Mouse (Mus musculus): ENCODE results near the gene Rad51. TPM values are rescaled to one million over a fixed set of nuclear protein-coding genes. Genes with fewer than 3 reads are reported as not detected.

Gene Rad51
- polyA plus RNA-seq, 1 experiment from 2014 or later = 39.6 TPM

DNA sequence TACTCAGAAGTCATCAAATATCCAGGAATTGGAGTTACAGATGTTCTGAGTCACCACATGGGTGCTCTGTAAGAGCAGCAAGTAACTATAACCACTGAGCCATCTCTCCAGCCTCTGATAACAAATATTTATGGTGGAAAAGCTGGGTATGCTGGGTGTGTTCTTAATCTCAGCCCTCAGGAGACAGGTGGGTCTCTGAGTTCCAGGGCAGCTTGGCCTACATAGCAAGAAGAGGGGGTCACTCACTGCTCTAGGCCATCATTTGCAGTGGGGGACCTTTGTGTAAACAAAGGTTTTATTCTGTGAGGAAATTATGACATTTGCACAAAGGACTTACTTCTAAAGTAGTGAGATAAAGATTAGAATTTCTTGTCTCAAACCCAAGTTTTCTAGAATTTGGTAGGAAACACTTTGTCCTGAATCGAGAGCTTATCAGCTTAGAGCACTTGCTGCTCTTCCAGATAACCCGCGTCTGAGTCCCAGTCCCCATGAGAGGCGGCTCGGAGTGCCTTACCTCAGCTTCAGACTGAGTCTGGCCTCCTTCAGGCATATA is 23.8 kb downstream of the Rad51 start:
- H3K9ac ChIP-seq (ENCODE audit: low read depth, low read length) = 0 out of 2 replicates have a peak overlapping the region, but pooled peaks have one; percentile 28
- peaks cover 21% of the 10 kb centered on the region for H3K36me3 ChIP-seq (ENCODE audit: control insufficient read depth, insufficient read depth, low read length)
- no peaks in the 10 kb centered on the region for H3K9me3 ChIP-seq (replicated peaks; ENCODE audit: control insufficient read depth, low read length)
- H3K4me2 ChIP-seq = no peak overlapping the region
- H3K27me3 ChIP-seq (ENCODE audit: control insufficient read depth, insufficient read depth, low read length) = no peaks in the 10 kb centered on the region
- peak overlapping the region; percentile 35; the same call in 1 of the 2 replicates for H3K27ac ChIP-seq (ENCODE audit: low read depth, low read length)
- H3K4me3 ChIP-seq (ENCODE audit: low read depth, low read length) = no peak overlapping the region
- no peaks in the 10 kb centered on the region for H3K4me1 ChIP-seq (ENCODE audit: control insufficient read depth, insufficient read depth, low read length)
- WGBS (ENCODE audit: insufficient replicate concordance) = 24% methylated on average over 5 of the region's 5 CpGs
- ATAC-seq (replicated peaks; ENCODE audit: insufficient number of reproducible peaks, low FRiP score, low TSS enrichment) = peak; percentile 46; the same call in 1 of the 2 replicates

DNA sequence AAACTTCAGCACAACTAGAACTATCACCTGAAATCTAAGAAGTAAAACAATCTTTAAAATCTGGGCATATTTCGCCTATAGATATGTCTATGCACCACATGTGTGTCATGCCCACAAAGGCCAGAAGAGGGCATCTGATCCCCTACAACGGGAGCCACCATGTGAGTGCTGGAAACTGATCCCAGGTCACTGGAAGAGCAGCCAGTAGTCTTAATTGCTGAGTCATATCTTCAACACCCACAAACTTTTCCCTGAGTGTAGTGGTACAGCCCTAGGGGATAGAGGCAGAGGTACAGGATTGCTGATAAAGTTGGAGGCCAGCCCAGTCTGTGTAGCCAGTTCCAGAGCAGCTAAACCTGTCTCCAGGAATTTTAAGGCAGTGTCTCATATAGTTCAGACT is 32.6 kb downstream of the Rad51 start:
- Histone ChIP-seq H3K4me2 (no peak overlapping the region), H3K4me1 (ENCODE audit: control insufficient read depth, insufficient read depth, low read length) (no peaks in the 10 kb centered on the region), H3K9me3 (replicated peaks; ENCODE audit: control insufficient read depth, low read length) (peaks cover 2% of the 10 kb centered on the region), H3K4me3 (ENCODE audit: low read depth, low read length) (no peak overlapping the region), H3K27ac (ENCODE audit: low read depth, low read length) (no peak overlapping the region), H3K36me3 (ENCODE audit: control insufficient read depth, insufficient read depth, low read length) (peaks cover 35% of the 10 kb centered on the region), H3K27me3 (ENCODE audit: control insufficient read depth, insufficient read depth, low read length) (no peaks in the 10 kb centered on the region), H3K9ac (ENCODE audit: low read depth, low read length) (no peak overlapping the region)
- WGBS (ENCODE audit: insufficient replicate concordance) = 85% methylated on average over 2 of the region's 2 CpGs
- ATAC-seq (replicated peaks; ENCODE audit: insufficient number of reproducible peaks, low FRiP score, low TSS enrichment) = no peak

DNA sequence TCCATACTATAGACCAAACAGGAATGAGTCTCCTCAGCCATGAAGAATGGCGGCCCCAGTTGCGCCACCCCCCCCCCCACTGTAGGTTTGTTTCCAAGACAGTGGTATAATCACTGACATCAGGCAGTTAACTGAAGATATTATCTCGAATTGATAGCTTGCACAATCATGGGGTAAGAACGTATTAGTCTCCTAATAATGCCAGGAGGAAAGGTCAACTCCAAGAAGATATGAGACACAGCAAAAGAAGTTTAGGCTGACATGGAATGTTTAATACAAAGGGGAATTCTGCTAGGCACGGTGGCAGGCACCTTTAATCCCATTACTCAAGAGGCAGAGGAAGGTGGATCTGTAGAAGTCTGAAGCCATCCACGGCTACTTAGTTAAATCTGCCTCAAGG is 33.8 kb downstream of the Rad51 start:
- H3K9ac ChIP-seq (ENCODE audit: low read depth, low read length) = no peak overlapping the region
- H3K4me1 ChIP-seq (ENCODE audit: control insufficient read depth, insufficient read depth, low read length) = no peaks in the 10 kb centered on the region
- WGBS (ENCODE audit: insufficient replicate concordance) = 83% methylated on average over 6 of the region's 6 CpGs
- no peak overlapping the region for H3K4me3 ChIP-seq (ENCODE audit: low read depth, low read length)
- peaks cover 2% of the 10 kb centered on the region for H3K9me3 ChIP-seq (replicated peaks; ENCODE audit: control insufficient read depth, low read length)
- no peaks in the 10 kb centered on the region for H3K27me3 ChIP-seq (ENCODE audit: control insufficient read depth, insufficient read depth, low read length)
- peaks cover 35% of the 10 kb centered on the region for H3K36me3 ChIP-seq (ENCODE audit: control insufficient read depth, insufficient read depth, low read length)
- ATAC-seq (replicated peaks; ENCODE audit: insufficient number of reproducible peaks, low FRiP score, low TSS enrichment) = no peak
- no peak overlapping the region for H3K4me2 ChIP-seq
- no peak overlapping the region for H3K27ac ChIP-seq (ENCODE audit: low read depth, low read length)

GRCm38 (mm10) chr2:119147160-119147678 is 34.6 kb downstream of the Rad51 start:
- Histone ChIP-seq H3K4me1 (ENCODE audit: control insufficient read depth, insufficient read depth, low read length) (no peaks in the 10 kb centered on the region), H3K4me3 (ENCODE audit: low read depth, low read length) (no peak overlapping the region), H3K27ac (ENCODE audit: low read depth, low read length) (no peak overlapping the region), H3K9ac (ENCODE audit: low read depth, low read length) (no peak overlapping the region), H3K9me3 (replicated peaks; ENCODE audit: control insufficient read depth, low read length) (peaks cover 2% of the 10 kb centered on the region), H3K4me2 (no peak overlapping the region), H3K36me3 (ENCODE audit: control insufficient read depth, insufficient read depth, low read length) (peaks cover 36% of the 10 kb centered on the region), H3K27me3 (ENCODE audit: control insufficient read depth, insufficient read depth, low read length) (no peaks in the 10 kb centered on the region)
- no peak for ATAC-seq (replicated peaks; ENCODE audit: insufficient number of reproducible peaks, low FRiP score, low TSS enrichment)
- 80% methylated on average over 22 of the region's 22 CpGs for WGBS (ENCODE audit: insufficient replicate concordance)

GRCm38 (mm10) chr2:119147775-119148174 is 35.2 kb downstream of the Rad51 start:
- Histone ChIP-seq H3K36me3 (ENCODE audit: control insufficient read depth, insufficient read depth, low read length) (peaks cover 32% of the 10 kb centered on the region), H3K4me2 (no peak overlapping the region), H3K27me3 (ENCODE audit: control insufficient read depth, insufficient read depth, low read length) (no peaks in the 10 kb centered on the region), H3K27ac (ENCODE audit: low read depth, low read length) (no peak overlapping the region), H3K9ac (ENCODE audit: low read depth, low read length) (no peak overlapping the region), H3K9me3 (replicated peaks; ENCODE audit: control insufficient read depth, low read length) (peaks cover 2% of the 10 kb centered on the region), H3K4me3 (ENCODE audit: low read depth, low read length) (no peak overlapping the region), H3K4me1 (ENCODE audit: control insufficient read depth, insufficient read depth, low read length) (no peaks in the 10 kb centered on the region)
- 94% methylated on average over 8 of the region's 8 CpGs for WGBS (ENCODE audit: insufficient replicate concordance)
- no peak for ATAC-seq (replicated peaks; ENCODE audit: insufficient number of reproducible peaks, low FRiP score, low TSS enrichment)

DNA sequence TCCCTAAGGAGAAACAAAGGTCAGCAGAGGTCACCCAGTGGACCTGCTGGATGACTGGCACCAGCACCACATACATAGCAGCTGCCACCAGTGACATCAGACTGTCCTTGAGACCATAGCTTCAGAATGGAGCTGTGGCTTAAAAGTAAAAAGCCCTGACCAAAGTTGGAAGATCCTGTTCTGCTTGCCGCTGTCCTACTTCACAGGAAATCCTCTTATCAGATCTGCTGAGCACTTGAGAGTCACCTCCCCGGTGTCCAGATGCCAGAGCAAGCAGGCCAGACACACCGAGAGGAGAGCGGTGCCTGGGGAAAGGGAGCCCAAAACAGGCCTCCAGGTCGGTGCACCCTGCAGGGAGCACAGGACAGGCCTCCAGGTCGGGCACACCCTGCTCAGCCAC is 39.7 kb downstream of the Rad51 start:
- 46% methylated on average over 6 of the region's 6 CpGs for WGBS (ENCODE audit: insufficient replicate concordance)
- H3K4me2 ChIP-seq = no peak overlapping the region
- ATAC-seq (replicated peaks; ENCODE audit: insufficient number of reproducible peaks, low FRiP score, low TSS enrichment) = no peak
- H3K4me3 ChIP-seq (ENCODE audit: low read depth, low read length) = no peak overlapping the region
- peaks cover 8% of the 10 kb centered on the region for H3K4me1 ChIP-seq (ENCODE audit: control insufficient read depth, insufficient read depth, low read length)
- no peak overlapping the region for H3K9ac ChIP-seq (ENCODE audit: low read depth, low read length)
- H3K27me3 ChIP-seq (ENCODE audit: control insufficient read depth, insufficient read depth, low read length) = no peaks in the 10 kb centered on the region
- H3K36me3 ChIP-seq (ENCODE audit: control insufficient read depth, insufficient read depth, low read length) = peaks cover 13% of the 10 kb centered on the region
- H3K9me3 ChIP-seq (replicated peaks; ENCODE audit: control insufficient read depth, low read length) = no peaks in the 10 kb centered on the region
- no peak overlapping the region for H3K27ac ChIP-seq (ENCODE audit: low read depth, low read length)

DNA sequence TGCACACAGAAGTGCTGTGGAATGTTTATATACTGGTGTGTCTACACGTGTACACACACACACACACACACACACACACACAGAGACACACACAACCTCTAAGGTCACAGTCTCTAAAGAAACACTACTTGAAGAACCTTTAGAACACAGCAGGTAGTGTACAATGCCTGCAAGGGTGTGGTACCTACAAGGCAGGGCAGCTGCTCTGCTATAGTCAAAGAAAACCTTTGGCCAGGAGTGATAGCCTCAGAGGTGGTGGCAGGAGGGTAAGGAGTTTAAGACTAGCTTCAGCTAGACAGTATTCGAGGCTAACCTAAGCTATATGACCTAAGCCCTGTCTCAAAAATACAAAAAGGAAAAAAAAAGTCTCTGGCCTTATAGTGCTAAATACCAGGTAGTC is 42.1 kb downstream of the Rad51 start:
- no peak overlapping the region for H3K9ac ChIP-seq (ENCODE audit: low read depth, low read length)
- H3K36me3 ChIP-seq (ENCODE audit: control insufficient read depth, insufficient read depth, low read length) = peaks cover 4% of the 10 kb centered on the region; the same call in 1 of the 2 replicates
- peak; percentile 57; the same call in 1 of the 2 replicates for ATAC-seq (replicated peaks; ENCODE audit: insufficient number of reproducible peaks, low FRiP score, low TSS enrichment)
- H3K4me1 ChIP-seq (ENCODE audit: control insufficient read depth, insufficient read depth, low read length) = peaks cover 8% of the 10 kb centered on the region
- H3K4me2 ChIP-seq = peak overlapping the region; percentile 93
- H3K9me3 ChIP-seq (replicated peaks; ENCODE audit: control insufficient read depth, low read length) = no peaks in the 10 kb centered on the region
- no peaks in the 10 kb centered on the region for H3K27me3 ChIP-seq (ENCODE audit: control insufficient read depth, insufficient read depth, low read length)
- peak overlapping the region; percentile 75 for H3K27ac ChIP-seq (ENCODE audit: low read depth, low read length)
- H3K4me3 ChIP-seq (ENCODE audit: low read depth, low read length) = no peak overlapping the region
- WGBS (ENCODE audit: insufficient replicate concordance) = 80% methylated on average over 2 of the region's 2 CpGs

DNA sequence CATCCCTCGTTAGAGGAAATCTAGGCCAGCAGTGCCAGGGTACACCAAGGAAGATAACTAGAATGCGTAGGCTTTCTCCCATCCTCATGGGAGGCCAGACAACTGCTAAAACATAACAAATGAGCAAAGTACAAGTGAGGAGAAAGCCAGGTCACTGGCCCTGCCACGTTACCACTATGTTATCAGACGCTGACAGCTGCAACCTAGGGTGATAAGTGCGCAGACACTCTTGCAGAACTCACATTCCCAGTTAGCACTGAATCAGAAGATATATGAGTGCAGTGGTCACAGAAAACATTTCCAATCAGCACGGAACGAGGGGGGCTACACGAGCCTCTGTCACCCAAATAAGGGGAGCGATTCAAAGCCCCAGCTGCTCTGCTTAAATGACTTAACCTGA is 42.8 kb downstream of the Rad51 start:
- peak; percentile 72 for ATAC-seq (replicated peaks; ENCODE audit: insufficient number of reproducible peaks, low FRiP score, low TSS enrichment)
- H3K4me3 ChIP-seq (ENCODE audit: low read depth, low read length) = peak overlapping the region; percentile 99
- peak overlapping the region; percentile 94; the same call in 1 of the 2 replicates for H3K9ac ChIP-seq (ENCODE audit: low read depth, low read length)
- peaks cover 4% of the 10 kb centered on the region; the same call in 1 of the 2 replicates for H3K36me3 ChIP-seq (ENCODE audit: control insufficient read depth, insufficient read depth, low read length)
- no peaks in the 10 kb centered on the region for H3K9me3 ChIP-seq (replicated peaks; ENCODE audit: control insufficient read depth, low read length)
- H3K4me2 ChIP-seq = peak overlapping the region; percentile 93
- WGBS (ENCODE audit: insufficient replicate concordance) = 31% methylated on average over 9 of the region's 9 CpGs
- peaks cover 8% of the 10 kb centered on the region for H3K4me1 ChIP-seq (ENCODE audit: control insufficient read depth, insufficient read depth, low read length)
- H3K27me3 ChIP-seq (ENCODE audit: control insufficient read depth, insufficient read depth, low read length) = no peaks in the 10 kb centered on the region
- peak overlapping the region; percentile 75 for H3K27ac ChIP-seq (ENCODE audit: low read depth, low read length)

Data from heart, embryonic 11.5 days (tissue).